ENCODE assay signal across 8 mouse cellular contexts in genomic region chr8:69919876-69920662, GRCm38 (mm10). TPM values are rescaled to one million over a fixed set of nuclear protein-coding genes. Genes with fewer than 3 reads are reported as not detected.
DNase-seq lines count a peak whose midpoint lies in the region; ATAC-seq lines count a peak whose summit lies in the region.

No protein-coding gene starts in this region.

- 57% methylated on average over 11 of the region's 11 CpGs for WGBS in hindbrain, embryonic 10.5 days
- WGBS in limb, embryonic 13.5 days = 38% methylated on average over 11 of the region's 11 CpGs
- 50% methylated on average over 11 of the region's 11 CpGs for WGBS in midbrain, embryonic 12.5 days
- WGBS in stomach, embryonic 16.5 days = 33% methylated on average over 11 of the region's 11 CpGs

- H3K4me3 ChIP-seq in hindbrain, embryonic 10.5 days = no peak overlapping the region
- no peak overlapping the region for H3K4me3 ChIP-seq in limb, embryonic 13.5 days
- H3K4me3 ChIP-seq in midbrain, embryonic 12.5 days = no peak overlapping the region
- H3K4me3 ChIP-seq in stomach, embryonic 16.5 days (replicated peaks; ENCODE audit: low read length) = no peak overlapping the region

- H3K4me2 ChIP-seq in limb, embryonic 13.5 days (replicated peaks) = peak overlapping the region; percentile 2; the same call in 1 of the 2 replicates
- H3K4me2 ChIP-seq in midbrain, embryonic 12.5 days (replicated peaks) = peak overlapping the region; percentile 34
- H3K4me2 ChIP-seq in stomach, embryonic 16.5 days (ENCODE audit: low read depth, low read length) = no peak overlapping the region

- H3K9me3 ChIP-seq in hindbrain, embryonic 10.5 days = no peaks in the 10 kb centered on the region
- H3K9me3 ChIP-seq in limb, embryonic 13.5 days = no peaks in the 10 kb centered on the region
- no peaks in the 10 kb centered on the region for H3K9me3 ChIP-seq in midbrain, embryonic 12.5 days
- H3K9me3 ChIP-seq in stomach, embryonic 16.5 days (replicated peaks; ENCODE audit: control insufficient read depth, low read length) = no peaks in the 10 kb centered on the region

- H3K36me3 ChIP-seq in hindbrain, embryonic 10.5 days = peaks cover 55% of the 10 kb centered on the region
- H3K36me3 ChIP-seq in limb, embryonic 13.5 days = peaks cover 30% of the 10 kb centered on the region
- H3K36me3 ChIP-seq in midbrain, embryonic 12.5 days = peaks cover 28% of the 10 kb centered on the region
- 0 out of 2 replicates have a peak, but pooled peaks cover 3% of the 10 kb centered on the region for H3K36me3 ChIP-seq in stomach, embryonic 16.5 days (ENCODE audit: control insufficient read depth, insufficient read depth, low read length)

- peaks cover 32% of the 10 kb centered on the region for H3K4me1 ChIP-seq in hindbrain, embryonic 10.5 days (replicated peaks)
- H3K4me1 ChIP-seq in limb, embryonic 13.5 days = peaks cover 18% of the 10 kb centered on the region
- H3K4me1 ChIP-seq in midbrain, embryonic 12.5 days = peaks cover 19% of the 10 kb centered on the region
- H3K4me1 ChIP-seq in stomach, embryonic 16.5 days (ENCODE audit: control insufficient read depth, insufficient read depth, low read length) = peaks cover 7% of the 10 kb centered on the region

- DNase-seq in adrenal gland, adult 2 months = peak; percentile 60
- no peak for DNase-seq in adrenal gland, postnatal 4 days (ENCODE audit: low spot score in 2 of 2)
- DNase-seq in ZHBTc4 (ENCODE audit: low read depth, low spot score) = peak; percentile 97
- peak; percentile 78 for DNase-seq in hindbrain, embryonic 10.5 days (ENCODE audit: low spot score)

- no peak overlapping the region for H3K9ac ChIP-seq in limb, embryonic 13.5 days
- H3K9ac ChIP-seq in midbrain, embryonic 12.5 days (replicated peaks) = no peak overlapping the region
- 0 out of 2 replicates have a peak overlapping the region, but pooled peaks have one; percentile 15 for H3K9ac ChIP-seq in stomach, embryonic 16.5 days (ENCODE audit: low read length)

- H3K27me3 ChIP-seq in hindbrain, embryonic 10.5 days (ENCODE audit: insufficient read depth, poor library complexity, severe bottlenecking) = no peaks in the 10 kb centered on the region
- H3K27me3 ChIP-seq in limb, embryonic 13.5 days = no peaks in the 10 kb centered on the region
- no peaks in the 10 kb centered on the region for H3K27me3 ChIP-seq in midbrain, embryonic 12.5 days
- no peaks in the 10 kb centered on the region for H3K27me3 ChIP-seq in stomach, embryonic 16.5 days (ENCODE audit: control insufficient read depth, insufficient read depth, low read length)

- ATAC-seq in erythroid progenitor cell, adult 5-6 weeks (replicated peaks; ENCODE audit: low FRiP score, poor library complexity, severe bottlenecking) = peak; percentile 69
- ATAC-seq in limb, embryonic 13.5 days (ENCODE audit: low FRiP score, low read depth) = peak; percentile 42
- ATAC-seq in midbrain, embryonic 12.5 days (ENCODE audit: low FRiP score, low read depth) = peak; percentile 70
- peak; percentile 37; the same call in 1 of the 2 replicates for ATAC-seq in stomach, embryonic 16.5 days (ENCODE audit: insufficient read depth, low FRiP score)

- H3K27ac ChIP-seq in hindbrain, embryonic 10.5 days = peak overlapping the region; percentile 84
- H3K27ac ChIP-seq in limb, embryonic 13.5 days = peak overlapping the region; percentile 61; the same call in 1 of the 2 replicates
- H3K27ac ChIP-seq in midbrain, embryonic 12.5 days (replicated peaks) = peak overlapping the region; percentile 79
- peak overlapping the region; percentile 36; the same call in 1 of the 2 replicates for H3K27ac ChIP-seq in stomach, embryonic 16.5 days (ENCODE audit: low read length)

RNA-seq across cellular contexts. Expression of gene Yjefn3, which starts 17.6 kb away (rescaled TPM):
- total RNA-seq in adrenal gland, adult 2 months (2021) = 1 to 10 TPM; 1.9 to 4.2 TPM
- polyA plus RNA-seq in adrenal gland, adult 2 months (2012; rRNA removed) = 6.6 and 10.8 TPM in 2 replicates
- 1 to 10 TPM; 1.6 to 2.3 TPM for total RNA-seq in adrenal gland, postnatal 4 days (2021)
- total RNA-seq in erythroid progenitor cell, adult 5-6 weeks (2015; ENCODE audit: low replicate concordance) = not detected in 2 replicates
- not detected in 2 replicates for total RNA-seq in erythroid progenitor cell, adult 5-6 weeks (2017; ENCODE audit: low replicate concordance)
- polyA plus RNA-seq in hindbrain, embryonic 10.5 days (2016; fragmentation: Nextera tagmentation; extraction: Ambion mirVana) = 4.9 and 7.3 TPM in 2 replicates
- polyA plus RNA-seq in limb, embryonic 13.5 days (2015; fragmentation: Nextera tagmentation; extraction: Ambion mirVana) = 4.2 and 6.6 TPM in 2 replicates
- polyA plus RNA-seq in midbrain, embryonic 12.5 days (2016; fragmentation: Nextera tagmentation; extraction: Ambion mirVana) = 7.2 and 8.0 TPM in 2 replicates
- 3.0 and 3.2 TPM in 2 replicates for polyA plus RNA-seq in stomach, embryonic 16.5 days (2015; fragmentation: Nextera tagmentation; extraction: Ambion mirVana)

RNA-seq across cellular contexts. Expression of gene Ndufa13, which starts 17.7 kb away (rescaled TPM):
- total RNA-seq in adrenal gland, adult 2 months (2021) = 100 to 1,000 TPM; 160 to 215 TPM
- polyA plus RNA-seq in adrenal gland, adult 2 months (2012; rRNA removed) = 83.3 and 99.4 TPM in 2 replicates
- 100 to 1,000 TPM; 133 to 137 TPM for total RNA-seq in adrenal gland, postnatal 4 days (2021)
- 20.5 and 29.6 TPM in 2 replicates for total RNA-seq in erythroid progenitor cell, adult 5-6 weeks (2015; ENCODE audit: low replicate concordance)
- total RNA-seq in erythroid progenitor cell, adult 5-6 weeks (2017; ENCODE audit: low replicate concordance) = 29.0 and 40.8 TPM in 2 replicates
- 166 and 177 TPM in 2 replicates for polyA plus RNA-seq in hindbrain, embryonic 10.5 days (2016; fragmentation: Nextera tagmentation; extraction: Ambion mirVana)
- 173 and 181 TPM in 2 replicates for polyA plus RNA-seq in limb, embryonic 13.5 days (2015; fragmentation: Nextera tagmentation; extraction: Ambion mirVana)
- polyA plus RNA-seq in midbrain, embryonic 12.5 days (2016; fragmentation: Nextera tagmentation; extraction: Ambion mirVana) = 165 and 170 TPM in 2 replicates
- 170 and 193 TPM in 2 replicates for polyA plus RNA-seq in stomach, embryonic 16.5 days (2015; fragmentation: Nextera tagmentation; extraction: Ambion mirVana)

RNA-seq across cellular contexts. Expression of gene Tssk6, which starts 18.1 kb away (rescaled TPM):
- under 1 TPM; 0.35 to 0.66 TPM for total RNA-seq in adrenal gland, adult 2 months (2021)
- polyA plus RNA-seq in adrenal gland, adult 2 months (2012; rRNA removed) = 1.3 and 2.0 TPM in 2 replicates
- under 1 TPM; 0.73 to 0.76 TPM for total RNA-seq in adrenal gland, postnatal 4 days (2021)
- not detected in 2 replicates for total RNA-seq in erythroid progenitor cell, adult 5-6 weeks (2015; ENCODE audit: low replicate concordance)
- not detected in 2 replicates for total RNA-seq in erythroid progenitor cell, adult 5-6 weeks (2017; ENCODE audit: low replicate concordance)
- 4.7 and 4.8 TPM in 2 replicates for polyA plus RNA-seq in hindbrain, embryonic 10.5 days (2016; fragmentation: Nextera tagmentation; extraction: Ambion mirVana)
- 4.3 TPM in 2 replicates for polyA plus RNA-seq in limb, embryonic 13.5 days (2015; fragmentation: Nextera tagmentation; extraction: Ambion mirVana)
- 4.0 and 5.7 TPM in 2 replicates for polyA plus RNA-seq in midbrain, embryonic 12.5 days (2016; fragmentation: Nextera tagmentation; extraction: Ambion mirVana)
- polyA plus RNA-seq in stomach, embryonic 16.5 days (2015; fragmentation: Nextera tagmentation; extraction: Ambion mirVana) = 2.1 and 2.3 TPM in 2 replicates

RNA-seq across cellular contexts. Expression of gene Cilp2, which starts 32.6 kb away (rescaled TPM):
- total RNA-seq in adrenal gland, adult 2 months (2021) = under 1 TPM; 0.07 to 0.09 TPM
- polyA plus RNA-seq in adrenal gland, adult 2 months (2012; rRNA removed) = 0.39 and 1.1 TPM in 2 replicates
- 1 to 10 TPM in 1 of 2 experiments, under 1 TPM in 1; 0.50 to 1.4 TPM for total RNA-seq in adrenal gland, postnatal 4 days (2021)
- total RNA-seq in erythroid progenitor cell, adult 5-6 weeks (2015; ENCODE audit: low replicate concordance) = not detected in 2 replicates
- total RNA-seq in erythroid progenitor cell, adult 5-6 weeks (2017; ENCODE audit: low replicate concordance) = not detected in 2 replicates
- polyA plus RNA-seq in hindbrain, embryonic 10.5 days (2016; fragmentation: Nextera tagmentation; extraction: Ambion mirVana) = 0.44 and 0.47 TPM in 2 replicates
- 1.2 and 1.6 TPM in 2 replicates for polyA plus RNA-seq in limb, embryonic 13.5 days (2015; fragmentation: Nextera tagmentation; extraction: Ambion mirVana)
- 0.85 and 1.1 TPM in 2 replicates for polyA plus RNA-seq in midbrain, embryonic 12.5 days (2016; fragmentation: Nextera tagmentation; extraction: Ambion mirVana)
- polyA plus RNA-seq in stomach, embryonic 16.5 days (2015; fragmentation: Nextera tagmentation; extraction: Ambion mirVana) = 0.37 and 0.59 TPM in 2 replicates

Comparison
In these comparisons a context has a peak if more than half of its experiments do, and no peak if none do; other contexts are left out.
1. DNase-seq: peak in adrenal gland, adult 2 months (single experiment), ZHBTc4 (single experiment) and hindbrain, embryonic 10.5 days (single experiment); none in adrenal gland, postnatal 4 days (0 of 2).
2. Peak in every context shown above with its lines, with median percentiles within 50 percentile points of each other: ATAC-seq and H3K27ac ChIP-seq.